Mouse (Mus musculus): Measurements from ENCODE around the gene Spink4. TPM values are rescaled to one million over a fixed set of nuclear protein-coding genes. Genes with fewer than 3 reads are reported as not detected.

Spink4 gene
- not detected in 2 replicates for polyA plus RNA-seq (2014; fragmentation: Nextera tagmentation; extraction: Ambion mirVana)

DNA sequence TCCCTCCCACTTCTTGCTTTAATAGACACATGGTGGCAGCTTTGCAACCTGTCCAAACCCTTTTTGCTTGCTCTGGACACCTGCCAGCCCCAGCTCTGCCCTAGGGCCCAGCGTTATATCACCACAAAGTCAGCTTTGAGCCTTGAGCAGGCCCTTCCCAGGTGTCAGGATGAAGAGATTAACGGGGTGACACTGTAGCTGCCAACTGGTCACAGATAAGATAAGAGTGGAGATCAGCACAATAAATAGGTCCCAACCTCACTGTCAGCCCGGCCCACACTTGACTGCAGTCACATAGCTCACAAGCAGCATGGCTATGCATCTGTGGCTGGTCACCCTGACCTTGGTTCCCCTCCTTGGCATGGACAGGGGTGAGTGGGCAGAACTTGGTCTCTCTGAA lies at the start of gene Spink4:
Spink4 (plus strand) TSS at position 268 of the 400 bp plus-strand sequence.
- no peaks in the 10 kb centered on the region for H3K9me3 ChIP-seq (ENCODE audit: control insufficient read depth, low read length)
- H3K4me1 ChIP-seq (ENCODE audit: control insufficient read depth, insufficient read depth, low read length): no peaks in the 10 kb centered on the region
- H3K4me2 ChIP-seq (replicated peaks; ENCODE audit: low read depth, low read length): no peak within 1 kb of the TSS
- no peaks in the 10 kb centered on the region for H3K27me3 ChIP-seq (ENCODE audit: control insufficient read depth, insufficient read depth, low read length)
- no peak within 1 kb of the TSS for H3K4me3 ChIP-seq (ENCODE audit: low read length)
- no peak within 1 kb of the TSS for H3K27ac ChIP-seq (ENCODE audit: low read depth, low read length)
- ATAC-seq (ENCODE audit: low FRiP score, low TSS enrichment): no peak
- no peak within 1 kb of the TSS for H3K9ac ChIP-seq (ENCODE audit: low read depth, low read length)
- no peaks in the 10 kb centered on the region for H3K36me3 ChIP-seq (ENCODE audit: control insufficient read depth, insufficient read depth, low read length)
- 44% methylated on average over 3 of the region's 3 CpGs for WGBS

GRCm38 (mm10) chr4:40870206-40870605 lies 49.6 kb upstream of the Spink4 start:
- ATAC-seq (ENCODE audit: low FRiP score, low TSS enrichment): no peak
- H3K36me3 ChIP-seq (ENCODE audit: control insufficient read depth, insufficient read depth, low read length): no peaks in the 10 kb centered on the region
- no peak overlapping the region for H3K4me3 ChIP-seq (ENCODE audit: low read length)
- no peak overlapping the region for H3K27ac ChIP-seq (ENCODE audit: low read depth, low read length)
- H3K9me3 ChIP-seq (ENCODE audit: control insufficient read depth, low read length): no peaks in the 10 kb centered on the region
- no peaks in the 10 kb centered on the region for H3K27me3 ChIP-seq (ENCODE audit: control insufficient read depth, insufficient read depth, low read length)
- 97% methylated on average over 4 of the region's 4 CpGs for WGBS
- no peak overlapping the region for H3K4me2 ChIP-seq (replicated peaks; ENCODE audit: low read depth, low read length)
- no peak overlapping the region for H3K9ac ChIP-seq (ENCODE audit: low read depth, low read length)
- peaks cover 17% of the 10 kb centered on the region for H3K4me1 ChIP-seq (ENCODE audit: control insufficient read depth, insufficient read depth, low read length)

GRCm38 (mm10) chr4:40872129-40872528 lies 47.7 kb upstream of the Spink4 start:
- Histone ChIP-seq H3K27me3 (ENCODE audit: control insufficient read depth, insufficient read depth, low read length) (no peaks in the 10 kb centered on the region), H3K9ac (ENCODE audit: low read depth, low read length) (no peak overlapping the region), H3K36me3 (ENCODE audit: control insufficient read depth, insufficient read depth, low read length) (no peaks in the 10 kb centered on the region), H3K4me1 (ENCODE audit: control insufficient read depth, insufficient read depth, low read length) (peaks cover 21% of the 10 kb centered on the region), H3K4me2 (replicated peaks; ENCODE audit: low read depth, low read length) (no peak overlapping the region), H3K4me3 (ENCODE audit: low read length) (no peak overlapping the region), H3K27ac (ENCODE audit: low read depth, low read length) (no peak overlapping the region), H3K9me3 (ENCODE audit: control insufficient read depth, low read length) (no peaks in the 10 kb centered on the region)
- 83% methylated on average over 3 of the region's 3 CpGs for WGBS
- no peak for ATAC-seq (ENCODE audit: low FRiP score, low TSS enrichment)

DNA sequence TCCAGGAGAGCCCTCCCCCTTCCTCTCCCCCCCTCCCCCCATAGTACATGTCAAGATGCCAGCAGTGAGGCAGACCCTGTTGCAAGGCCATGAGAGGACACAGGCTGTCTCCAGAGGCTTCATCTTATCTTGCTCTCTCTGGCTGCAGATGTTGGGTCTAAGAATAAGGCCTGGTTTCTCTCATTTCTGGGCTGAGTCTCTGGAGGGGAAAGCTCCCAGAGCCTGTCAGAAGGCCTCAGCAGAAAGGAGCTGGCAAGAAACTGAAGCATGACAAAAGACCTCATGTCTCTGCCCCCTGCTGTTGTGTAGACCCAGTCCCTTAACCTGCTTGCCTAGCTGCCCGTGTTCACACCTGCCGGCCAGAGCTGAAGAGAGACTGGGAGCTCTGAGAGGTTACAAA lies 46.5 kb upstream of the Spink4 start:
- ATAC-seq (ENCODE audit: low FRiP score, low TSS enrichment): no peak
- no peaks in the 10 kb centered on the region for H3K9me3 ChIP-seq (ENCODE audit: control insufficient read depth, low read length)
- H3K9ac ChIP-seq (ENCODE audit: low read depth, low read length): peak overlapping the region; percentile 13; the same call in 1 of the 2 replicates
- WGBS: 64% methylated on average over 2 of the region's 2 CpGs
- peaks cover 27% of the 10 kb centered on the region for H3K4me1 ChIP-seq (ENCODE audit: control insufficient read depth, insufficient read depth, low read length)
- no peak overlapping the region for H3K4me2 ChIP-seq (replicated peaks; ENCODE audit: low read depth, low read length)
- peak overlapping the region; percentile 61; the same call in 1 of the 2 replicates for H3K27ac ChIP-seq (ENCODE audit: low read depth, low read length)
- no peaks in the 10 kb centered on the region for H3K36me3 ChIP-seq (ENCODE audit: control insufficient read depth, insufficient read depth, low read length)
- H3K27me3 ChIP-seq (ENCODE audit: control insufficient read depth, insufficient read depth, low read length): no peaks in the 10 kb centered on the region
- H3K4me3 ChIP-seq (ENCODE audit: low read length): no peak overlapping the region

GRCm38 (mm10) chr4:40874151-40874600 lies 45.7 kb upstream of the Spink4 start:
- H3K4me2 ChIP-seq (replicated peaks; ENCODE audit: low read depth, low read length): no peak overlapping the region
- H3K4me3 ChIP-seq (ENCODE audit: low read length): no peak overlapping the region
- peak overlapping the region; percentile 61; the same call in 1 of the 2 replicates for H3K27ac ChIP-seq (ENCODE audit: low read depth, low read length)
- peak; percentile 87 for ATAC-seq (ENCODE audit: low FRiP score, low TSS enrichment)
- H3K4me1 ChIP-seq (ENCODE audit: control insufficient read depth, insufficient read depth, low read length): peaks cover 27% of the 10 kb centered on the region
- H3K9me3 ChIP-seq (ENCODE audit: control insufficient read depth, low read length): no peaks in the 10 kb centered on the region
- peak overlapping the region; percentile 13; the same call in 1 of the 2 replicates for H3K9ac ChIP-seq (ENCODE audit: low read depth, low read length)
- H3K27me3 ChIP-seq (ENCODE audit: control insufficient read depth, insufficient read depth, low read length): no peaks in the 10 kb centered on the region
- 10% methylated on average over 6 of the region's 6 CpGs for WGBS
- H3K36me3 ChIP-seq (ENCODE audit: control insufficient read depth, insufficient read depth, low read length): no peaks in the 10 kb centered on the region

GRCm38 (mm10) chr4:40874794-40875552 lies 44.9 kb upstream of the Spink4 start:
- no peak overlapping the region for H3K4me3 ChIP-seq (ENCODE audit: low read length)
- no peak overlapping the region for H3K4me2 ChIP-seq (replicated peaks; ENCODE audit: low read depth, low read length)
- H3K27me3 ChIP-seq (ENCODE audit: control insufficient read depth, insufficient read depth, low read length): no peaks in the 10 kb centered on the region
- 74% methylated on average over 5 of the region's 5 CpGs for WGBS
- ATAC-seq (ENCODE audit: low FRiP score, low TSS enrichment): peak; percentile 10; the same call in 1 of the 2 replicates
- no peak overlapping the region for H3K9ac ChIP-seq (ENCODE audit: low read depth, low read length)
- peaks cover 27% of the 10 kb centered on the region for H3K4me1 ChIP-seq (ENCODE audit: control insufficient read depth, insufficient read depth, low read length)
- no peaks in the 10 kb centered on the region for H3K36me3 ChIP-seq (ENCODE audit: control insufficient read depth, insufficient read depth, low read length)
- no peaks in the 10 kb centered on the region for H3K9me3 ChIP-seq (ENCODE audit: control insufficient read depth, low read length)
- no peak overlapping the region for H3K27ac ChIP-seq (ENCODE audit: low read depth, low read length)

DNA sequence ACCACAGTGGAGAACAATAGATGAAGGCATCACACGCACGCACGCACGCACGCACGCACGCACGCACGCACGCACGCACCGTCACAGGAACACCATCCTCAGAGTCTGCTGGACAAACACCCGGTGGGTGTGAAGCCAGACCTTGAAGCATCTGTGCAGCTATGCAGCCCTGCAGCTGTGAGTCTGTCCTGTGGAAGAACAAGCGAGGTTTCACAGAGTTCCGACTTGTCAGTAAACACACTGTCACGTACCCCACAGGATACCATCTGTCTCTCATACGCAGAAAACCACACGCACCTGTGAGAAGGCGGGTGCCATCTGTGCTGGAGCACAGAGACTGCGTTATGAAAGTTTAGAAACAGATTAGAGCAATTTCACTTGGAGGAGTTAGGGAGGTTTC lies 44.0 kb upstream of the Spink4 start:
- Histone ChIP-seq H3K9me3 (ENCODE audit: control insufficient read depth, low read length) (no peaks in the 10 kb centered on the region), H3K4me2 (replicated peaks; ENCODE audit: low read depth, low read length) (no peak overlapping the region), H3K4me3 (ENCODE audit: low read length) (no peak overlapping the region), H3K27me3 (ENCODE audit: control insufficient read depth, insufficient read depth, low read length) (no peaks in the 10 kb centered on the region), H3K4me1 (ENCODE audit: control insufficient read depth, insufficient read depth, low read length) (peaks cover 27% of the 10 kb centered on the region), H3K9ac (ENCODE audit: low read depth, low read length) (no peak overlapping the region), H3K36me3 (ENCODE audit: control insufficient read depth, insufficient read depth, low read length) (no peaks in the 10 kb centered on the region), H3K27ac (ENCODE audit: low read depth, low read length) (no peak overlapping the region)
- WGBS: 89% methylated on average over 20 of the region's 20 CpGs
- ATAC-seq (ENCODE audit: low FRiP score, low TSS enrichment): no peak

- ATAC-seq (ENCODE audit: low FRiP score, low TSS enrichment): 0 out of 2 replicates have a peak, but pooled peaks have one; percentile 29
- Histone ChIP-seq H3K4me3 (ENCODE audit: low read length) (no peak overlapping the region), H3K9ac (ENCODE audit: low read depth, low read length) (no peak overlapping the region), H3K27ac (ENCODE audit: low read depth, low read length) (no peak overlapping the region; the same call in 1 of the 2 replicates), H3K27me3 (ENCODE audit: control insufficient read depth, insufficient read depth, low read length) (no peaks in the 10 kb centered on the region), H3K4me1 (ENCODE audit: control insufficient read depth, insufficient read depth, low read length) (peaks cover 27% of the 10 kb centered on the region), H3K36me3 (ENCODE audit: control insufficient read depth, insufficient read depth, low read length) (no peaks in the 10 kb centered on the region), H3K4me2 (replicated peaks; ENCODE audit: low read depth, low read length) (no peak overlapping the region), H3K9me3 (ENCODE audit: control insufficient read depth, low read length) (no peaks in the 10 kb centered on the region)
- WGBS: 35% methylated on average over 12 of the region's 12 CpGs
Observed at GRCm38 (mm10) chr4:40876814-40877371, 43.0 kb upstream of the Spink4 start.

GRCm38 (mm10) chr4:40877528-40877927 lies 42.3 kb upstream of the Spink4 start:
- no peaks in the 10 kb centered on the region for H3K27me3 ChIP-seq (ENCODE audit: control insufficient read depth, insufficient read depth, low read length)
- H3K27ac ChIP-seq (ENCODE audit: low read depth, low read length): 0 out of 2 replicates have a peak overlapping the region, but pooled peaks have one; percentile 9
- H3K36me3 ChIP-seq (ENCODE audit: control insufficient read depth, insufficient read depth, low read length): no peaks in the 10 kb centered on the region
- ATAC-seq (ENCODE audit: low FRiP score, low TSS enrichment): no peak
- no peak overlapping the region for H3K4me3 ChIP-seq (ENCODE audit: low read length)
- peaks cover 27% of the 10 kb centered on the region for H3K4me1 ChIP-seq (ENCODE audit: control insufficient read depth, insufficient read depth, low read length)
- no peaks in the 10 kb centered on the region for H3K9me3 ChIP-seq (ENCODE audit: control insufficient read depth, low read length)
- H3K9ac ChIP-seq (ENCODE audit: low read depth, low read length): no peak overlapping the region
- no peak overlapping the region for H3K4me2 ChIP-seq (replicated peaks; ENCODE audit: low read depth, low read length)
- 74% methylated on average over 5 of the region's 5 CpGs for whole genome bisulfite sequencing
